Mouse (Mus musculus): ENCODE results near the gene Ubr2. TPM values are rescaled to one million over a fixed set of nuclear protein-coding genes. Genes with fewer than 3 reads are reported as not detected.
A peak's percentile ranks its signal among the peaks of the same experiment; 100 is the strongest.

Gene Ubr2
- polyA plus RNA-seq, 1 experiment: 0.59 TPM

DNA sequence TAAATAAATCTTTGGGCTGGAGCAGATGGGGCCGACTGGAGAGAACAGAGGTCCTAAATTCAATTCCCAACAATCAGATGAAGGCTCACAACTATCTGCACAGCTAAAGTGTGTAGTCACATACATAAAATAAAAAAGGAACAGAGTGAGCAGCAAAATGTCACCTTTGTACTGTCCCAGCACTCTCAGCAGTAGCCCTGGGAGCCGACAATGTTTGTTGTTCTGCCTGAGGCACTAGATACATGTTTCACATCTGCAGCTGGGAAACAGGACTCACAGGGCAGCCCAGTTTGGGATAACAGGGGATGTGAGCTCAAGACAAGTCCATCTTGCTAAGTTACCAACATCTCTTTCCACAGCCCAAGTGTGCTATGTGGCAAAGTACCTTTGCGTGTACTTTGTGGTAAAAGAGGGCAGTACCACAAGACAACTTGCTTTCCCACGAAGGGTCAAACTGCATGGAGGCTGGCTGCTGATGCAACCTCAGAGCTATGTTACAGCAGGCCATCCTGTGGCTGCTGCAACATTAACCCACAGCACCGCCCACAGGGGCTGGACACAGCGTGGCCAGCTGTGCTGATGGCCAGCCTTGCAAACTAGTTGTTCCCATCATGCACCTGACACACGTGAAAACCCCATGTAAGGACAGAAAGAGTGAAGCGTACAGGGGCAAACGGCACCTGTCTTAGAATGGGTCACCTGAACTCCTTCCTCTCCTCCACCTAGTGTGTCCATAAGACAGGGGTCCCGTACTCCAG, 15.5 kb downstream of the Ubr2 start:
- Histone ChIP-seq H3K27me3 (ENCODE audit: control insufficient read depth) (no peaks in the 10 kb centered on the region), H3K4me3 (replicated peaks) (no peak overlapping the region), H3K4me1 (ENCODE audit: control insufficient read depth) (no peaks in the 10 kb centered on the region), H3K9me3 (ENCODE audit: control insufficient read depth, low read length) (no peaks in the 10 kb centered on the region), H3K36me3 (ENCODE audit: control insufficient read depth) (peaks cover 97% of the 10 kb centered on the region)
- no peak for TF ChIP-seq TAL1 (IDR thresholded peaks at IDR 0.05; ENCODE audit: low read length)
- TF ChIP-seq GATA1 (IDR thresholded peaks at IDR 0.05; ENCODE audit: low read length): no peak

GRCm38 (mm10) chr17:46993625-46994024, 16.7 kb downstream of the Ubr2 start:
- H3K4me3 ChIP-seq (replicated peaks): no peak overlapping the region

GRCm38 (mm10) chr17:46987631-46988030, 22.7 kb downstream of the Ubr2 start:
- Histone ChIP-seq H3K4me1 (ENCODE audit: control insufficient read depth) (no peaks in the 10 kb centered on the region), H3K9me3 (ENCODE audit: control insufficient read depth, low read length) (no peaks in the 10 kb centered on the region), H3K4me3 (replicated peaks) (no peak overlapping the region), H3K27me3 (ENCODE audit: control insufficient read depth) (no peaks in the 10 kb centered on the region), H3K36me3 (ENCODE audit: control insufficient read depth) (peaks cover 99% of the 10 kb centered on the region)
- TF ChIP-seq TAL1 (IDR thresholded peaks at IDR 0.05; ENCODE audit: low read length) (no peak), GATA1 (IDR thresholded peaks at IDR 0.05; ENCODE audit: low read length) (no peak)

More at GRCm38 (mm10) chr17:46993625-46994024, 16.7 kb downstream of the Ubr2 start:
- Histone ChIP-seq H3K4me1 (ENCODE audit: control insufficient read depth) (no peaks in the 10 kb centered on the region), H3K27me3 (ENCODE audit: control insufficient read depth) (no peaks in the 10 kb centered on the region), H3K9me3 (ENCODE audit: control insufficient read depth, low read length) (no peaks in the 10 kb centered on the region), H3K36me3 (ENCODE audit: control insufficient read depth) (peaks cover 96% of the 10 kb centered on the region)
- no peak for TF ChIP-seq GATA1 (IDR thresholded peaks at IDR 0.05; ENCODE audit: low read length)
- no peak for TF ChIP-seq TAL1 (IDR thresholded peaks at IDR 0.05; ENCODE audit: low read length)

DNA sequence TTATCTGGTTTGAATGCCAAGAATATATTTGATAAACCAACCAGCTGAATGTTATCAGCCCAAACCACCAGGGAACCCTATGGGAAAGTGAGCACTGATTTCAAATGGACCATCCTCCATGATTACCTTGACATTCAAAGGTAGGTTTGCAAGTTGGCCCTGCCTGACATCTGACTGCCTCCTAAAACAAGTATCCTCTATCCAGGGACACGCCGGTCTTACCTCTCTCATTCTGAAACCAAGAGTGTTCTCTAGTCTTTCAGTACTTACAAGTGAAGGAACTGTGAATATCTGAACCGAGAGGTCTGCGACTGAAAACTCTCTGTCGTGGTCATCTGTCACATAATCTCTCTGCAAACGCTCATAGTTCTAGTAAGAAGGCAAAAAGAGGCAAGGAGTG, 30.3 kb downstream of the Ubr2 start:
- Histone ChIP-seq H3K9me3 (ENCODE audit: control insufficient read depth, low read length) (no peaks in the 10 kb centered on the region), H3K36me3 (ENCODE audit: control insufficient read depth) (peaks cover 99% of the 10 kb centered on the region), H3K27me3 (ENCODE audit: control insufficient read depth) (no peaks in the 10 kb centered on the region), H3K4me1 (ENCODE audit: control insufficient read depth) (no peaks in the 10 kb centered on the region), H3K4me3 (replicated peaks) (no peak overlapping the region)
- 0 out of 3 replicates have a peak, but pooled peaks have one; percentile 10 for TF ChIP-seq TAL1 (IDR thresholded peaks at IDR 0.05; ENCODE audit: low read length)
- no peak for TF ChIP-seq GATA1 (IDR thresholded peaks at IDR 0.05; ENCODE audit: low read length)

DNA sequence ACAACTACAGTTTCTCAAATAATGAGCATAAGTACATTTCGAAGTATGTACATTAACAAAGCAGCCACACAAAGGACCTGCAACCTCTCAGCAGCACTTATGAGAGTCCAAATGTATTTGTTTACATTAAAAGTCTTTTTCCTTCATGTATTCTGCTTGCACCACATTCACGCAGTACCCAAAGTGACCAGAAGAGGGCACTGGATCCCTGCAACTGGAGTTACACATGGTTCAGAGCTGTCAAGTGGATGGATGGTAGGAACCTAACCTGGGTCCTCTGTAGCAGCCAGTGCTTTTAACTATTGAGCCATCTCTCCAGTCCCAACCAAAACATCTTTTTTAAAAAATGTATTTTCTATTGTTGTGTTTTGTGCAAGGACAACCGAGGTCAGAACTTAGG, 35.2 kb downstream of the Ubr2 start:
- Histone ChIP-seq H3K9me3 (ENCODE audit: control insufficient read depth, low read length) (no peaks in the 10 kb centered on the region), H3K36me3 (ENCODE audit: control insufficient read depth) (peaks cover 98% of the 10 kb centered on the region), H3K27me3 (ENCODE audit: control insufficient read depth) (no peaks in the 10 kb centered on the region), H3K4me3 (replicated peaks) (no peak overlapping the region), H3K4me1 (ENCODE audit: control insufficient read depth) (peaks cover 5% of the 10 kb centered on the region)
- TF ChIP-seq TAL1 (IDR thresholded peaks at IDR 0.05; ENCODE audit: low read length): no peak
- no peak for TF ChIP-seq GATA1 (IDR thresholded peaks at IDR 0.05; ENCODE audit: low read length)

GRCm38 (mm10) chr17:46972603-46973002, 37.8 kb downstream of the Ubr2 start:
- Histone ChIP-seq H3K4me1 (ENCODE audit: control insufficient read depth) (peaks cover 5% of the 10 kb centered on the region), H3K4me3 (replicated peaks) (no peak overlapping the region), H3K27me3 (ENCODE audit: control insufficient read depth) (no peaks in the 10 kb centered on the region), H3K36me3 (ENCODE audit: control insufficient read depth) (peaks cover 97% of the 10 kb centered on the region), H3K9me3 (ENCODE audit: control insufficient read depth, low read length) (no peaks in the 10 kb centered on the region)
- no peak for TF ChIP-seq TAL1 (IDR thresholded peaks at IDR 0.05; ENCODE audit: low read length)
- no peak for TF ChIP-seq GATA1 (IDR thresholded peaks at IDR 0.05; ENCODE audit: low read length)

- Histone ChIP-seq H3K4me3 (replicated peaks) (no peak overlapping the region), H3K27me3 (ENCODE audit: control insufficient read depth) (no peaks in the 10 kb centered on the region), H3K36me3 (ENCODE audit: control insufficient read depth) (peaks cover 99% of the 10 kb centered on the region), H3K9me3 (ENCODE audit: control insufficient read depth, low read length) (no peaks in the 10 kb centered on the region), H3K4me1 (ENCODE audit: control insufficient read depth) (peaks cover 5% of the 10 kb centered on the region)
- TF ChIP-seq GATA1 (IDR thresholded peaks at IDR 0.05; ENCODE audit: low read length): no peak
These were observed 43.5 kb downstream of the Ubr2 start for GRCm38 (mm10) chr17:46966892-46967291.

GRCm38 (mm10) chr17:46963186-46963585, 47.2 kb downstream of the Ubr2 start:
- no peaks in the 10 kb centered on the region for H3K9me3 ChIP-seq (ENCODE audit: control insufficient read depth, low read length)
- no peaks in the 10 kb centered on the region for H3K4me1 ChIP-seq (ENCODE audit: control insufficient read depth)
- TF ChIP-seq GATA1 (IDR thresholded peaks at IDR 0.05; ENCODE audit: low read length) (no peak), TAL1 (IDR thresholded peaks at IDR 0.05; ENCODE audit: low read length) (no peak)
- H3K4me3 ChIP-seq (replicated peaks): no peak overlapping the region
- H3K36me3 ChIP-seq (ENCODE audit: control insufficient read depth): peaks cover 97% of the 10 kb centered on the region
- H3K27me3 ChIP-seq (ENCODE audit: control insufficient read depth): no peaks in the 10 kb centered on the region

GRCm38 (mm10) chr17:46962153-46962552, 48.2 kb downstream of the Ubr2 start:
- no peak overlapping the region for H3K4me3 ChIP-seq (replicated peaks)
- no peaks in the 10 kb centered on the region for H3K4me1 ChIP-seq (ENCODE audit: control insufficient read depth)
- no peaks in the 10 kb centered on the region for H3K9me3 ChIP-seq (ENCODE audit: control insufficient read depth, low read length)
- TF ChIP-seq TAL1 (IDR thresholded peaks at IDR 0.05; ENCODE audit: low read length) (no peak), GATA1 (IDR thresholded peaks at IDR 0.05; ENCODE audit: low read length) (no peak)
- H3K36me3 ChIP-seq (ENCODE audit: control insufficient read depth): peaks cover 97% of the 10 kb centered on the region
- H3K27me3 ChIP-seq (ENCODE audit: control insufficient read depth): no peaks in the 10 kb centered on the region
